Mouse (Mus musculus) lung, postnatal 0 days (tissue): ENCODE results near the gene Stim1. TPM values are rescaled to one million over a fixed set of nuclear protein-coding genes. Genes with fewer than 3 reads are reported as not detected.

ENCODE experiments used
- ATAC-seq: fragments of 200-750 bp; cut with Nextera tagmentation; 2 replicates; pipeline ENCODE4 v1.8.0; 2017; ENCODE audit warnings: moderate library complexity
- DNase-seq: peaks from one replicate; pipeline ENCODE4 v3.0.0-alpha.2; 2016; ENCODE audit warnings: low spot score
- H3K27ac ChIP-seq: fragments of 300-500 bp; sonication (generic); 2 replicates; pipeline ENCODE4 v1.5.1; 2014; ENCODE audit warnings: antibody characterized with exemption, mild to moderate bottlenecking, low read length, mixed read lengths
- H3K27me3 ChIP-seq: fragments of 300-500 bp; sonication (generic); replicated peaks from 2 replicates; pipeline ENCODE4 v1.6.1; 2014; ENCODE audit warnings: low read length, mixed read lengths; ENCODE audit not compliant: insufficient read depth
- H3K36me3 ChIP-seq: fragments of 300-500 bp; sonication (generic); 2 replicates; pipeline ENCODE4 v1.6.1; 2014; ENCODE audit warnings: low read length, mixed read lengths; ENCODE audit not compliant: insufficient read depth
- H3K4me1 ChIP-seq: fragments of 300-500 bp; sonication (generic); 2 replicates; pipeline ENCODE4 v1.6.1; 2014; ENCODE audit warnings: antibody characterized with exemption, low read depth, low read length, mixed read lengths; ENCODE audit not compliant: insufficient read depth
- H3K4me2 ChIP-seq: fragments of 300-500 bp; sonication (generic); replicated peaks from 2 replicates; pipeline ENCODE4 v1.6.1; 2014; ENCODE audit warnings: low read depth, mild to moderate bottlenecking, low read length, moderate library complexity, mixed read lengths
- H3K4me3 ChIP-seq: fragments of 300-500 bp; sonication (generic); 2 replicates; pipeline ENCODE4 v1.5.1; 2014; ENCODE audit warnings: low read depth, low read length
- H3K9ac ChIP-seq: fragments of 300-500 bp; sonication (generic); replicated peaks from 2 replicates; pipeline ENCODE4 v1.6.1; 2014; ENCODE audit warnings: low read depth, mild to moderate bottlenecking
- H3K9me3 ChIP-seq: fragments of 300-500 bp; sonication (generic); 2 replicates; pipeline ENCODE4 v1.6.1; 2016; ENCODE audit warnings: low read length, mixed read lengths
- CTCF ChIP-seq: IDR thresholded peaks from 2 replicates; pipeline ENCODE4 v1.5.1; 2016; ENCODE audit warnings: antibody characterized with exemption, mild to moderate bottlenecking
- EP300 ChIP-seq: IDR thresholded peaks from 2 replicates; pipeline ENCODE4 v1.6.1; 2016; ENCODE audit warnings: antibody characterized with exemption, mild to moderate bottlenecking, control low read depth
- WGBS: fragments of 180-500 bp; shearing (Covaris S2); extraction: QIAGEN DNeasy Blood & Tissue Kit; methylation state at CpG from one replicate; pipeline ENCODE4 v1.1.7; 2014; 5-methylcytosine and 5-hydroxymethylcytosine counted together
- polyA plus RNA-seq: library from polyadenylated mRNA; unstranded; fragments of >200 nt; fragmentation: Nextera tagmentation; extraction: Ambion mirVana; gene quantifications from 2 replicates; pipeline ENCODE4 v1.2.1, GENCODE M21; 2015

The Stim1 gene
- polyA plus RNA-seq, 1 experiment from 2014 or later: 18.6 TPM

DNA sequence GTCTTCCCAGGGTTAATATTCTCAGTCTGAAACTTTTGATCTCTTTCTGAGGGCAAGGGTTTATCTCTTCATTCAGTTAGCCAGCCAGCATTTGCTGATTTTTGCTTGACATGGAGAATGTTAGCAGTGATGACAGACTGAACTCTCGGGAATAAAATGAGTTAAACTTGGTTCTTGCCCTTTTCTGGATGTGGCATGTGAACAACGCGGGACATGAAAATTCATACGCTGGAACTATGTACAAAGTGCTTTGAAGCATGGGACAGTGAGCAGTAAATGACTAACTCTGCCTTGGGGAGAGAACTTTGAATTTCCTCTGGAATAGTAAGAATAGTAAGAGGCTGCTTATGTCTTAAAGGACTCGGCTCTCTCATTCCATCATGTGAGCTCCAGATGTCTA is 81.6 kb downstream of the Stim1 start:
- H3K27ac ChIP-seq: no peak overlapping the region
- H3K27me3 ChIP-seq: no peaks in the 10 kb centered on the region
- H3K4me3 ChIP-seq: no peak overlapping the region
- no peak for TF ChIP-seq CTCF
- TF ChIP-seq EP300: no peak
- H3K4me1 ChIP-seq: no peaks in the 10 kb centered on the region
- H3K9ac ChIP-seq: no peak overlapping the region
- no peaks in the 10 kb centered on the region for H3K36me3 ChIP-seq
- H3K9me3 ChIP-seq: no peaks in the 10 kb centered on the region
- ATAC-seq (no peak), DNase-seq (no peak)
- WGBS: 64% methylated on average over 5 of the region's 5 CpGs
- no peak overlapping the region for H3K4me2 ChIP-seq

GRCm38 (mm10) chr7:102353420-102353819 is 85.8 kb downstream of the Stim1 start:
- TF ChIP-seq CTCF (no peak), EP300 (no peak)
- no peak overlapping the region for H3K9ac ChIP-seq
- 34% methylated on average over 1 of the region's 1 CpGs for WGBS
- ATAC-seq: no peak
- no peak for DNase-seq
- H3K4me1 ChIP-seq: no peaks in the 10 kb centered on the region
- H3K27ac ChIP-seq: no peak overlapping the region
- no peaks in the 10 kb centered on the region for H3K9me3 ChIP-seq
- no peaks in the 10 kb centered on the region for H3K36me3 ChIP-seq
- H3K4me3 ChIP-seq: no peak overlapping the region
- no peak overlapping the region for H3K4me2 ChIP-seq
- no peaks in the 10 kb centered on the region for H3K27me3 ChIP-seq

GRCm38 (mm10) chr7:102358124-102358523 is 90.5 kb downstream of the Stim1 start:
- H3K36me3 ChIP-seq: no peaks in the 10 kb centered on the region
- DNase-seq: no peak
- no peaks in the 10 kb centered on the region for H3K4me1 ChIP-seq
- no peak for ATAC-seq
- H3K4me2 ChIP-seq: no peak overlapping the region
- no peaks in the 10 kb centered on the region for H3K9me3 ChIP-seq
- no peaks in the 10 kb centered on the region for H3K27me3 ChIP-seq
- H3K9ac ChIP-seq: no peak overlapping the region
- H3K27ac ChIP-seq: no peak overlapping the region
- no peak overlapping the region for H3K4me3 ChIP-seq
- 91% methylated on average over 3 of the region's 3 CpGs for WGBS
- TF ChIP-seq CTCF (no peak), EP300 (no peak)

DNA sequence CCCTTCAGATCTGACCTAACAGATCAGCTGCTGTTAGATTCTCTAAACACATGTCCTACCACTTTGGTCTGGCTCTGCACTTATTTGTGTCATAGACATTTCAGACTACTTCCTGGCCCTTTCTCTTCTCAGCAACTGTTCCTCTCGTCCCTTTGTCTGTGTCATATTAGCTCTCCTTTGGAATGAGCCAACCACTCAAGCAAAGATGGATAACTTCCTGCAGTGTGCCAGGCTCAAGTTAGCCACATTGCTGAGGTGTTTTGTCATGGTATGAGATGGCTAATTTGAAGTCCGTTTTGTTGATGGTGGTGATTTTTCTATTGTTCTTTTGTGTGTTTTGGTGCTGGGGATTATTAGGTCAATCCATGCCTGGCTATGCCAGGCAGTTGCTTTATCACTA is 93.7 kb downstream of the Stim1 start:
- Histone ChIP-seq H3K36me3 (no peaks in the 10 kb centered on the region), H3K4me1 (no peaks in the 10 kb centered on the region), H3K4me3 (no peak overlapping the region), H3K4me2 (no peak overlapping the region), H3K27me3 (no peaks in the 10 kb centered on the region), H3K27ac (no peak overlapping the region), H3K9ac (no peak overlapping the region), H3K9me3 (no peaks in the 10 kb centered on the region)
- WGBS: 26% methylated on average over 2 of the region's 2 CpGs
- no peak for DNase-seq
- TF ChIP-seq EP300: no peak
- TF ChIP-seq CTCF: no peak
- ATAC-seq: no peak

- ATAC-seq: no peak
- Histone ChIP-seq H3K9ac (no peak overlapping the region), H3K9me3 (no peaks in the 10 kb centered on the region), H3K4me1 (no peaks in the 10 kb centered on the region), H3K4me2 (no peak overlapping the region), H3K27me3 (no peaks in the 10 kb centered on the region), H3K27ac (no peak overlapping the region), H3K4me3 (no peak overlapping the region), H3K36me3 (no peaks in the 10 kb centered on the region)
- no peak for DNase-seq
- WGBS: 53% methylated on average over 1 of the region's 1 CpGs
- TF ChIP-seq CTCF: no peak
- TF ChIP-seq EP300: no peak
These were observed 96.2 kb downstream of the Stim1 start for GRCm38 (mm10) chr7:102363853-102364252.

- no peak for ATAC-seq
- Histone ChIP-seq H3K27me3 (no peaks in the 10 kb centered on the region), H3K4me3 (no peak overlapping the region), H3K9me3 (no peaks in the 10 kb centered on the region), H3K4me2 (no peak overlapping the region), H3K27ac (no peak overlapping the region), H3K9ac (no peak overlapping the region), H3K36me3 (no peaks in the 10 kb centered on the region), H3K4me1 (no peaks in the 10 kb centered on the region)
- TF ChIP-seq CTCF (peak; percentile 44), EP300 (no peak)
- peak; percentile 13 for DNase-seq
- WGBS: 34% methylated on average over 4 of the region's 4 CpGs
These were observed 102.1 kb downstream of the Stim1 start for GRCm38 (mm10) chr7:102369661-102370060.

DNA sequence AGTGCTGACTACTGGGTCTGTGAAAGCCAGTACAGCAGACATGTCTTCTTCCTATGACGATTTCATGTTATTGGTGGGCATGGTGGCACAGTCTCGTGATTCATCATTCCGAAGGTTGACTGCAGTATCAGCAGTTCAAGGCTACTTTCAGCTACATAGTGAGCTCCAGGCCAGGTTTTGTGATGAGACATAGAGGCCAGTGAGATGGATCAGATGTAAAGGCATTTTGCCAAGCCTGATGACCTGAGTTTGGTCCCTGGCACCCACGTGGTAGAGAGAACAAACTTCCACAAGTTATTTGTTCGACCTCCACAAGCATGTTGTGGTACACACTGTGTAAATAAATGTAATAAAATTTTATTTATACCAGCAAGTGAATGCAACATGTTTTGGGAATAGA is 102.9 kb downstream of the Stim1 start:
- ATAC-seq (no peak), DNase-seq (no peak)
- Histone ChIP-seq H3K4me2 (no peak overlapping the region), H3K9me3 (no peaks in the 10 kb centered on the region), H3K27me3 (no peaks in the 10 kb centered on the region), H3K27ac (no peak overlapping the region), H3K4me1 (no peaks in the 10 kb centered on the region), H3K4me3 (no peak overlapping the region), H3K9ac (no peak overlapping the region), H3K36me3 (no peaks in the 10 kb centered on the region)
- 78% methylated on average over 5 of the region's 5 CpGs for whole genome bisulfite sequencing
- TF ChIP-seq EP300 (no peak), CTCF (no peak)
